Mouse (Mus musculus) embryonic fibroblast, embryonic 13.5 days (primary cell): Measurements from ENCODE around the gene Sema5b.

Source experiments
- CTCF ChIP-seq: IDR thresholded peaks from 2 replicates; pipeline ENCODE4 v1.5.1; 2011; ENCODE audit warnings: mild to moderate bottlenecking, control low read depth, low read length, moderate library complexity, borderline replicate concordance; ENCODE audit not compliant: insufficient read depth
- POLR2A ChIP-seq: IDR thresholded peaks from 2 replicates; pipeline ENCODE4 v1.6.1; 2011; ENCODE audit warnings: low read depth, mild to moderate bottlenecking, control low read depth, low read length, moderate library complexity

DNA sequence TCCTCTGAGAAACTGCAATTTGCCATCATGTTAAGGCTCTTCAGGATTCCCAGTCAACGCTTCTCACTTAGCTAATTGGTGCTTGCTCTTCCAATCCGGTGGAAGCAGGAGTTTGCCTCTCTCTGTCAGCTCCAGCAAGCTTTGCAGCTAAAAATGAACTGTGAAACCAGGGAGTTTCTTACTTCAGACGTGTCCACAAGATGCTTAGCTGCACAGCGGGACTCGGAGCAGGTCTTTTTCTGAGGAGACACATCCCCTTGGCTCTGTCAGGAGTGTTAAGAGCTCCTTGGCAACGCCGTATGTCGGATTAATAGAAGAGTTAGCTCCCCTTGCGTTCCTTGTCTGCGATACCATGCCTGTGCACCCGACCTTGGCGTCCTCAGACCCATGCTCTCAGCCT, 29.7 kb downstream of the Sema5b start:
- TF ChIP-seq CTCF (no peak), POLR2A (no peak)
